Comparison of ENCODE assay signal across 8 mouse cellular contexts in genomic region chr2:84650464-84651195, GRCm38 (mm10). TPM values are rescaled to one million over a fixed set of nuclear protein-coding genes. Genes with fewer than 3 reads are reported as not detected.
DNase-seq lines count a peak whose midpoint lies in the region; ATAC-seq and TF ChIP-seq lines count a peak whose summit lies in the region.

Gene Ctnnd1, minus strand, starts transcription at chr2:84650765.

- H3K27ac ChIP-seq in thymus, adult 2 months (ENCODE audit: control insufficient read depth, insufficient read depth, low read length) = peak within 1 kb of the TSS; percentile 49; the same call in 1 of the 2 replicates
- H3K27ac ChIP-seq in embryonic facial prominence, embryonic 11.5 days (replicated peaks; ENCODE audit: low read depth, low read length) = peak within 1 kb of the TSS; percentile 90
- H3K27ac ChIP-seq in intestine, postnatal 0 days (ENCODE audit: low read depth, low read length) = peak within 1 kb of the TSS; percentile 99
- peak within 1 kb of the TSS; percentile 95 for H3K27ac ChIP-seq in midbrain, embryonic 10.5 days (replicated peaks)

- WGBS in thymus, adult 2 months = 15% methylated on average over 15 of the region's 15 CpGs
- under 1% methylated on average over 15 of the region's 15 CpGs for WGBS in embryonic facial prominence, embryonic 11.5 days
- under 1% methylated on average over 15 of the region's 15 CpGs for WGBS in intestine, postnatal 0 days
- WGBS in midbrain, embryonic 10.5 days = 0% methylated on average over 15 of the region's 15 CpGs

- no peaks in the 10 kb centered on the region; the same call in 1 of the 2 replicates for H3K27me3 ChIP-seq in thymus, adult 2 months (ENCODE audit: control insufficient read depth, insufficient read depth, low read length)
- H3K27me3 ChIP-seq in embryonic facial prominence, embryonic 11.5 days (ENCODE audit: control insufficient read depth, insufficient read depth, low read length) = no peaks in the 10 kb centered on the region
- H3K27me3 ChIP-seq in intestine, postnatal 0 days (replicated peaks; ENCODE audit: control insufficient read depth, insufficient read depth, low read length) = no peaks in the 10 kb centered on the region
- no peaks in the 10 kb centered on the region for H3K27me3 ChIP-seq in midbrain, embryonic 10.5 days (ENCODE audit: low read depth, poor library complexity, severe bottlenecking)

- no peaks in the 10 kb centered on the region for H3K36me3 ChIP-seq in thymus, adult 2 months (ENCODE audit: control insufficient read depth, insufficient read depth, low read length)
- no peaks in the 10 kb centered on the region for H3K36me3 ChIP-seq in embryonic facial prominence, embryonic 11.5 days (replicated peaks; ENCODE audit: control insufficient read depth, insufficient read depth, low read depth, low read length)
- no peaks in the 10 kb centered on the region for H3K36me3 ChIP-seq in intestine, postnatal 0 days (ENCODE audit: control insufficient read depth, insufficient read depth)
- peaks cover 12% of the 10 kb centered on the region for H3K36me3 ChIP-seq in midbrain, embryonic 10.5 days

- TF ChIP-seq CTCF in thymus, adult 2 months (IDR thresholded peaks at IDR 0.05; ENCODE audit: borderline replicate concordance, control insufficient read depth, extremely low read depth, insufficient read depth, low read length, poor library complexity) = no peak
- TF ChIP-seq CTCF in intestine, postnatal 0 days (IDR thresholded peaks at IDR 0.05; ENCODE audit: low read depth) = no peak

- peak; percentile 96 for ATAC-seq in embryonic facial prominence, embryonic 11.5 days (replicated peaks; ENCODE audit: insufficient number of reproducible peaks, low FRiP score, low TSS enrichment, low read depth)
- peak; percentile 99 for ATAC-seq in intestine, postnatal 0 days

- peak within 1 kb of the TSS; percentile 87 for H3K9ac ChIP-seq in embryonic facial prominence, embryonic 11.5 days (replicated peaks; ENCODE audit: low read length)
- peak within 1 kb of the TSS; percentile 89 for H3K9ac ChIP-seq in intestine, postnatal 0 days (ENCODE audit: low read depth, low read length)

- peak within 1 kb of the TSS; percentile 50 for H3K4me2 ChIP-seq in embryonic facial prominence, embryonic 11.5 days (ENCODE audit: low read depth, low read length)
- H3K4me2 ChIP-seq in intestine, postnatal 0 days (replicated peaks; ENCODE audit: low read depth) = peak within 1 kb of the TSS; percentile 71

- intact Hi-C loops in left cerebral cortex, postnatal 36 days (cut with DNase I) = loop anchor here (5.0 kb wide), 1 partner anchor 33 kb away; no protein-coding TSS in a partner anchor

- no peak for DNase-seq in thymus, adult 2 months
- DNase-seq in thymus, postnatal 25 days = no peak
- peak; percentile 92 for DNase-seq in embryonic facial prominence, embryonic 11.5 days (ENCODE audit: low spot score)
- no peak for DNase-seq in gonadal fat pad, adult 2 months (ENCODE audit: low read depth)
- DNase-seq in left cerebral cortex, postnatal 36 days (ENCODE audit: low spot score in 2 of 2) = peak; percentile 85 to 88
- DNase-seq in midbrain, embryonic 10.5 days (ENCODE audit: low spot score) = peak; percentile 85
- peak; percentile 17 to 41 for DNase-seq in spleen, postnatal 36 days (ENCODE audit: low spot score in 2 of 2)

- TF ChIP-seq POLR2A in thymus, adult 2 months (IDR thresholded peaks at IDR 0.05; ENCODE audit: control insufficient read depth, extremely low read depth, insufficient read depth, low read length, poor library complexity) = no peak

- H3K4me1 ChIP-seq in thymus, adult 2 months (replicated peaks; ENCODE audit: control insufficient read depth, insufficient read depth, low read length) = no peaks in the 10 kb centered on the region
- H3K4me1 ChIP-seq in embryonic facial prominence, embryonic 11.5 days (ENCODE audit: control insufficient read depth, insufficient read depth, low read length) = no peaks in the 10 kb centered on the region
- no peaks in the 10 kb centered on the region for H3K4me1 ChIP-seq in intestine, postnatal 0 days (replicated peaks; ENCODE audit: control insufficient read depth, insufficient read depth, low read length)
- peaks cover 19% of the 10 kb centered on the region for H3K4me1 ChIP-seq in midbrain, embryonic 10.5 days

- no peaks in the 10 kb centered on the region for H3K9me3 ChIP-seq in embryonic facial prominence, embryonic 11.5 days (replicated peaks; ENCODE audit: control insufficient read depth, low read length)
- no peaks in the 10 kb centered on the region for H3K9me3 ChIP-seq in intestine, postnatal 0 days (ENCODE audit: control insufficient read depth)
- no peaks in the 10 kb centered on the region for H3K9me3 ChIP-seq in midbrain, embryonic 10.5 days (replicated peaks)

- peak within 1 kb of the TSS; percentile 37 for H3K4me3 ChIP-seq in thymus, adult 2 months (ENCODE audit: control insufficient read depth, insufficient read depth, low read length)
- peak within 1 kb of the TSS; percentile 72 for H3K4me3 ChIP-seq in embryonic facial prominence, embryonic 11.5 days (ENCODE audit: low read depth, low read length)
- H3K4me3 ChIP-seq in intestine, postnatal 0 days (ENCODE audit: low read depth, low read length) = peak within 1 kb of the TSS; percentile 79
- peak within 1 kb of the TSS; percentile 77 for H3K4me3 ChIP-seq in midbrain, embryonic 10.5 days

RNA-seq across cellular contexts. Expression of gene Ctnnd1, which starts in this region (rescaled TPM):
- 10.5 and 13.6 TPM in 2 replicates for polyA plus RNA-seq in thymus, adult 2 months (2012; rRNA removed)
- polyA plus RNA-seq in embryonic facial prominence, embryonic 11.5 days (2014; fragmentation: Nextera tagmentation; extraction: Ambion mirVana) = 39.3 and 40.6 TPM in 2 replicates
- 64.2 and 70.1 TPM in 2 replicates for polyA plus RNA-seq in gonadal fat pad, adult 2 months (2012; rRNA removed)
- polyA plus RNA-seq in intestine, postnatal 0 days (2015; fragmentation: Nextera tagmentation; extraction: Ambion mirVana) = 45.4 and 46.1 TPM in 2 replicates
- total RNA-seq in left cerebral cortex, postnatal 36 days (2021) = 10 to 100 TPM; 56.8 to 66.1 TPM
- polyA plus RNA-seq in midbrain, embryonic 10.5 days (2016; fragmentation: Nextera tagmentation; extraction: Ambion mirVana) = 37.5 and 40.9 TPM in 2 replicates

Comparison
In these comparisons a context has a peak if more than half of its experiments do, and no peak if none do; other contexts are left out.
1. DNase-seq: peak in embryonic facial prominence, embryonic 11.5 days (single experiment), left cerebral cortex, postnatal 36 days (2 of 2), midbrain, embryonic 10.5 days (single experiment) and spleen, postnatal 36 days (2 of 2); none in thymus, adult 2 months (single experiment), thymus, postnatal 25 days (single experiment) and gonadal fat pad, adult 2 months (single experiment).
2. H3K27ac ChIP-seq: peak in every context shown above with its lines; median percentile 99 in intestine, postnatal 0 days; 95 in midbrain, embryonic 10.5 days; 90 in embryonic facial prominence, embryonic 11.5 days; 49 in thymus, adult 2 months.
3. Peak in every context shown above with its lines, with median percentiles within 50 percentile points of each other: H3K4me3 ChIP-seq.